Mouse (Mus musculus): ENCODE data around the gene Zfp651. TPM values are rescaled to one million over a fixed set of nuclear protein-coding genes. Genes with fewer than 3 reads are reported as not detected.

Zfp651 gene
- polyA plus RNA-seq, 1 experiment from 2014 or later: 14.4 TPM

DNA sequence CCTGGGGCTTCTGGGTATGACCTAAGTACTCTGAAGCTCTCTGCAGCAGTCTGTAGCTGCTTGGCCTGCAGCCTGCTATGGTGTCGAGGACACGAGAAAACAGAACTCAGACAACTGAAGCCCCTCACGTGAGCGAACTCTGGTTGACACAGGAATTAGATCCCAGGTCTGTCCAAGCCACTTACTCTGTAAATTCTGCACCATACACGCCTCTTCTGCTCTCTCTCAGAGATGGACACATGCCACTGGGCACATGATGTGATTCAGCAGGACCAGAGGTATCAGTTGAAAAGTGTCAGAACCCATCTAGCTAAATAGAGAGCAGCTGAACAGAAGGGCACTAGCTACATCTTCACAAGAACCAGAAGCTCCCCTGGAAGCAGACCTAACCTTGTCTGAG is 13.3 kb downstream of the Zfp651 start:
- DNase-seq (ENCODE audit: low spot score) (no peak), ATAC-seq (replicated peaks; ENCODE audit: low FRiP score, low read depth) (no peak)
- H3K9ac ChIP-seq (ENCODE audit: low read depth, low read length): no peak overlapping the region
- no peak overlapping the region for H3K27ac ChIP-seq
- H3K4me3 ChIP-seq (replicated peaks; ENCODE audit: low read depth, low read length): no peak overlapping the region
- peaks cover 10% of the 10 kb centered on the region for H3K27me3 ChIP-seq (ENCODE audit: insufficient read depth, low read length)
- 43% methylated on average over 5 of the region's 5 CpGs for WGBS
- no peaks in the 10 kb centered on the region for H3K9me3 ChIP-seq (replicated peaks; ENCODE audit: low read length)
- no peak for TF ChIP-seq CTCF (IDR thresholded peaks at IDR 0.05; ENCODE audit: low read depth)
- no peak overlapping the region for H3K4me2 ChIP-seq (ENCODE audit: low read length)
- no peaks in the 10 kb centered on the region for H3K36me3 ChIP-seq (ENCODE audit: insufficient read depth, low read length)
- no peaks in the 10 kb centered on the region for H3K4me1 ChIP-seq (replicated peaks; ENCODE audit: insufficient read depth, low read length)

DNA sequence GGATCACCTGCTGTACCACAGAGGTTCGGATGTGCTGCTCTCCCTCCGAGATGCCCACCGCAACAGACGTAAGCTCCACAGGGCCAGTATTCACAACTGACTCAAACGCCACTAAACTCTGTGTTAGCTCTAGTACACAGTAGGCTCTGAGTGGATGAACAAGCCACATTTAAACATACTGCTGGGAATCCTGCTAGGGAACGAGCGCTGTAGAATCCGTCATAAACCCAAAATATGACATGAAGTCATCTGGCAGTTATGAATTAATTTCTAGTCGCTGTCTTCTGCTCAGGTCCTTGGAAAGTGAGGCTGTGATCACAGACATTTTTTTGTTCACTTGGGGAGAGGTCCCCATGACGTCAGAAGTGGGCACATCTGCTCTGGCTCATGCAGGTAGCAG is 16.8 kb downstream of the Zfp651 start:
- Histone ChIP-seq H3K27ac (no peak overlapping the region), H3K9me3 (replicated peaks; ENCODE audit: low read length) (no peaks in the 10 kb centered on the region), H3K4me3 (replicated peaks; ENCODE audit: low read depth, low read length) (no peak overlapping the region), H3K4me2 (ENCODE audit: low read length) (no peak overlapping the region), H3K36me3 (ENCODE audit: insufficient read depth, low read length) (no peaks in the 10 kb centered on the region), H3K9ac (ENCODE audit: low read depth, low read length) (no peak overlapping the region), H3K27me3 (ENCODE audit: insufficient read depth, low read length) (peaks cover 27% of the 10 kb centered on the region), H3K4me1 (replicated peaks; ENCODE audit: insufficient read depth, low read length) (no peaks in the 10 kb centered on the region)
- DNase-seq (ENCODE audit: low spot score) (no peak), ATAC-seq (replicated peaks; ENCODE audit: low FRiP score, low read depth) (no peak)
- no peak for TF ChIP-seq CTCF (IDR thresholded peaks at IDR 0.05; ENCODE audit: low read depth)
- 84% methylated on average over 10 of the region's 10 CpGs for WGBS

DNA sequence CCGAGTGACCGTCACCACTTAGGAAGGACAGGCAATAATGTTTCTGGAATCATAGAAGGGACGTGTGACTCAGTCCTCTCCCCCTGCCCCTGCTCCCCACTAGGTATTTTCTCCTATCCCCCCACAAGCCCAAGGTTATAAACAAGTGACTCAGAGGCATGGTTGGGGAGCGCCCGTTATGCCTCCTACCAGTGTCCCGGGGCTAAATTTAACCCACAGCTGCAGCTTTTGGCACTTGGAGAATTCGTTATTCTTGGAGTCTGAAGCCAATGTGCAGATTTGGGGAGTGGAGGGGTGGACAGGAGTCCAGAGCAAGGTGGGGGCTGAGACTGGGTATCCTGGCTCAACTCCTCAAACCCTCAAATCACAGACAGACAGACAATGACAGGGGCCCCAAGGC is 17.4 kb downstream of the Zfp651 start:
- DNase-seq (ENCODE audit: low spot score): no peak
- no peak overlapping the region for H3K4me3 ChIP-seq (replicated peaks; ENCODE audit: low read depth, low read length)
- H3K4me1 ChIP-seq (replicated peaks; ENCODE audit: insufficient read depth, low read length): no peaks in the 10 kb centered on the region
- H3K27me3 ChIP-seq (ENCODE audit: insufficient read depth, low read length): peaks cover 27% of the 10 kb centered on the region
- no peak overlapping the region for H3K4me2 ChIP-seq (ENCODE audit: low read length)
- no peaks in the 10 kb centered on the region for H3K9me3 ChIP-seq (replicated peaks; ENCODE audit: low read length)
- 79% methylated on average over 7 of the region's 7 CpGs for WGBS
- no peak overlapping the region for H3K27ac ChIP-seq
- no peak for ATAC-seq (replicated peaks; ENCODE audit: low FRiP score, low read depth)
- no peaks in the 10 kb centered on the region for H3K36me3 ChIP-seq (ENCODE audit: insufficient read depth, low read length)
- H3K9ac ChIP-seq (ENCODE audit: low read depth, low read length): no peak overlapping the region
- no peak for TF ChIP-seq CTCF (IDR thresholded peaks at IDR 0.05; ENCODE audit: low read depth)

DNA sequence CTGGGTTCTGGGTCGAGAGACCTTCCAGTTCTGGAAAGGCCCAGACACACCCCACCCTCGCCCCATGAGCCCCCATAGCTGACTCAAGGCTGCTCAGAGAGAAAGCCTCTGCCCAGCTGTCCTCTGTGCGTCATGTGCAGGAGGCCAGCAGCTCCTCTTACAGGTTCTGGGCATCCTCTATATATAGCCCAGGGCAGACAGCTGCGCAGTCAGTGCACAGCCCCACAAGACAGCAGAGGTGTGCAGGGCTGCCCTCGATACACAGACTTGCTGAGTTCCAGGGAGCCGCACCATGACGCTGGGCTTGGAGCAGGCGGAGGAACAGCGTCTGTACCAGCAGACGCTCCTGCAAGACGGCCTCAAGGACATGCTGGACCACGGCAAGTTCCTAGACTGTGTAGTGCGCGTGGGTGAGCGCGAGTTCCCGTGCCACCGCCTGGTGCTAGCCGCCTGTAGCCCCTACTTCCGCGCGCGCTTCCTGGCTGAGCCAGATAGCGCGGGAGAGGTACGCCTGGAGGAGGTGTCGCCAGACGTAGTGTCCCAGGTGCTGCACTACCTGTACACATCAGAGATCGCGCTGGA is 18.4 kb downstream of the Zfp651 start, which contains the start of gene Klhl40:
Gene Klhl40, plus strand, starts transcription at position 124 of the 582 bp plus-strand sequence.
- Histone ChIP-seq H3K27ac (no peak within 1 kb of the TSS), H3K4me2 (ENCODE audit: low read length) (peak within 1 kb of the TSS; percentile 53), H3K4me3 (replicated peaks; ENCODE audit: low read depth, low read length) (peak within 1 kb of the TSS; percentile 24), H3K27me3 (ENCODE audit: insufficient read depth, low read length) (peaks cover 27% of the 10 kb centered on the region), H3K4me1 (replicated peaks; ENCODE audit: insufficient read depth, low read length) (no peaks in the 10 kb centered on the region), H3K36me3 (ENCODE audit: insufficient read depth, low read length) (no peaks in the 10 kb centered on the region), H3K9me3 (replicated peaks; ENCODE audit: low read length) (no peaks in the 10 kb centered on the region), H3K9ac (ENCODE audit: low read depth, low read length) (no peak within 1 kb of the TSS)
- WGBS: 17% methylated on average over 30 of the region's 30 CpGs
- TF ChIP-seq CTCF (IDR thresholded peaks at IDR 0.05; ENCODE audit: low read depth): no peak
- peak; percentile 31; the same call in 1 of the 2 replicates for ATAC-seq (replicated peaks; ENCODE audit: low FRiP score, low read depth)
- DNase-seq (ENCODE audit: low spot score): no peak

DNA sequence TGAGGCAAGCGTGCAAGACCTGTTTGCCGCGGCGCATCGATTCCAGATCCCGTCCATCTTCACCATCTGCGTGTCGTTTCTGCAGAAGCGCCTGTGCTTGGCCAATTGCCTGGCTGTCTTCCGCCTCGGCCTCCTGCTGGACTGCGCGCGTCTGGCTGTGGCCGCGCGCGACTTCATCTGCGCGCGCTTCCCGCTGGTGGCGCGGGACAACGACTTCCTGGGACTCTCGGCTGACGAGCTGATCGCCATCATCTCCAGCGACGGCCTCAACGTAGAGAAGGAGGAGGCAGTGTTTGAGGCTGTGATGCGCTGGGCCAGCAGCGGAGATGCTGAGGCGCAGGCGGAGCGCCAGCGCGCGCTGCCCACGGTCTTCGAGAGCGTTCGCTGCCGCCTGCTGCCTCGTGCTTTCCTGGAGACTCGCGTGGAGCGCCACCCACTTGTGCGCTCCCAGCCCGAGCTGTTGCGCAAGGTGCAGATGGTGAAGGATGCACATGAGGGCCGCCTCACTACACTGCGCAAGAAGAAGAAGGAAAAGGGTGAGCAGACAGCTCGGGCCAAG is 19.0 kb downstream of the Zfp651 start:
- H3K27ac ChIP-seq: no peak overlapping the region
- H3K36me3 ChIP-seq (ENCODE audit: insufficient read depth, low read length): no peaks in the 10 kb centered on the region
- peak overlapping the region; percentile 24 for H3K4me3 ChIP-seq (replicated peaks; ENCODE audit: low read depth, low read length)
- H3K9ac ChIP-seq (ENCODE audit: low read depth, low read length): no peak overlapping the region
- H3K4me2 ChIP-seq (ENCODE audit: low read length): peak overlapping the region; percentile 53
- H3K9me3 ChIP-seq (replicated peaks; ENCODE audit: low read length): no peaks in the 10 kb centered on the region
- TF ChIP-seq CTCF (IDR thresholded peaks at IDR 0.05; ENCODE audit: low read depth): no peak
- peaks cover 27% of the 10 kb centered on the region for H3K27me3 ChIP-seq (ENCODE audit: insufficient read depth, low read length)
- no peak for ATAC-seq (replicated peaks; ENCODE audit: low FRiP score, low read depth)
- DNase-seq (ENCODE audit: low spot score): peak; percentile 55
- WGBS: 12% methylated on average over 54 of the region's 54 CpGs
- no peaks in the 10 kb centered on the region for H3K4me1 ChIP-seq (replicated peaks; ENCODE audit: insufficient read depth, low read length)

DNA sequence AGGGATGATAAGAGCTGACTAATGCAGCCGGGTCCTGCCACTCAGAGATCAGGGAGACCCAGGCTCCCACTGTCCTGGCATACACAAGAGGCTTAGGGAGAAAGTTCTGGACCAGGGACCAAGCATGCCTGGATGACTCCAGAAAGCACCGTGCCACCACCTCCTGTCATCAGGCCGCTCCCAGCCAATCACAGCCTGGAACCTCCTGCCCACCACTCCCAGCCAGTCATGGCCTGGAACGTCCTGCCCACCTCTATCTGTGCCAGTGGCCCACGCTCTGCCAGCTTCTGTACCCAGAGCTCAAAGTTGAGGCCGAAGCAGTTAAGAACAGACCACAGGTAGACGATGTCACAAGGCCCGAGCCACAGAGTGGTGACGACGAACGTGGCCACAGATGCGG is 25.7 kb downstream of the Zfp651 start:
- no peaks in the 10 kb centered on the region for H3K36me3 ChIP-seq (ENCODE audit: insufficient read depth, low read length)
- 86% methylated on average over 12 of the region's 12 CpGs for WGBS
- no peaks in the 10 kb centered on the region for H3K9me3 ChIP-seq (replicated peaks; ENCODE audit: low read length)
- H3K9ac ChIP-seq (ENCODE audit: low read depth, low read length): no peak overlapping the region
- no peaks in the 10 kb centered on the region for H3K4me1 ChIP-seq (replicated peaks; ENCODE audit: insufficient read depth, low read length)
- DNase-seq (ENCODE audit: low spot score) (no peak), ATAC-seq (replicated peaks; ENCODE audit: low FRiP score, low read depth) (no peak)
- no peak overlapping the region for H3K4me3 ChIP-seq (replicated peaks; ENCODE audit: low read depth, low read length)
- H3K27ac ChIP-seq: no peak overlapping the region
- no peak for TF ChIP-seq CTCF (IDR thresholded peaks at IDR 0.05; ENCODE audit: low read depth)
- no peak overlapping the region for H3K4me2 ChIP-seq (ENCODE audit: low read length)
- H3K27me3 ChIP-seq (ENCODE audit: insufficient read depth, low read length): no peaks in the 10 kb centered on the region
